Mouse (Mus musculus) macrophage (primary cell): ENCODE data around the gene Sort1. TPM values are rescaled to one million over a fixed set of nuclear protein-coding genes. Genes with fewer than 3 reads are reported as not detected.

Source experiments
- H3K27ac ChIP-seq: fragments of 350-480 bp; formaldehyde crosslinking; 2 replicates; pipeline ENCODE4 v1.9.0; 2021
- H3K36me3 ChIP-seq: fragments of 350-480 bp; formaldehyde crosslinking; 2 replicates; pipeline ENCODE4 v1.9.0; 2021; ENCODE audit errors: inconsistent target
- H3K4me3 ChIP-seq: fragments of 350-480 bp; formaldehyde crosslinking; 2 replicates; pipeline ENCODE4 v1.9.0; 2021; ENCODE audit errors: inconsistent target
- H3K79me2 ChIP-seq: fragments of 350-480 bp; formaldehyde crosslinking; 2 replicates; pipeline ENCODE4 v1.9.0; 2021; ENCODE audit errors: inconsistent target
- WGBS: methylation state at CpG from one replicate; pipeline ENCODE4 v1.1.7; 2026; ENCODE audit warnings: inconsistent platforms; ENCODE audit not compliant: missing documents; 5-methylcytosine and 5-hydroxymethylcytosine counted together
- polyA plus RNA-seq: library from polyadenylated mRNA; stranded (reverse); fragments of 250-400 nt; gene quantifications from 3 replicates; pipeline ENCODE4 v1.2.4, GENCODE M21; 2018; ENCODE audit warnings: inconsistent platforms

Sort1 gene
- polyA plus RNA-seq, 1 experiment from 2014 or later, result 55.7 TPM

GRCm38 (mm10) chr3:108304747-108305146 is 20.9 kb downstream of the Sort1 start:
- no peaks in the 10 kb centered on the region for H3K36me3 ChIP-seq
- H3K79me2 ChIP-seq, result peaks cover 13% of the 10 kb centered on the region; the same call in 1 of the 2 replicates
- H3K4me3 ChIP-seq, result no peak overlapping the region
- WGBS, result 89% methylated on average over 4 of the region's 4 CpGs
- no peak overlapping the region for H3K27ac ChIP-seq

DNA sequence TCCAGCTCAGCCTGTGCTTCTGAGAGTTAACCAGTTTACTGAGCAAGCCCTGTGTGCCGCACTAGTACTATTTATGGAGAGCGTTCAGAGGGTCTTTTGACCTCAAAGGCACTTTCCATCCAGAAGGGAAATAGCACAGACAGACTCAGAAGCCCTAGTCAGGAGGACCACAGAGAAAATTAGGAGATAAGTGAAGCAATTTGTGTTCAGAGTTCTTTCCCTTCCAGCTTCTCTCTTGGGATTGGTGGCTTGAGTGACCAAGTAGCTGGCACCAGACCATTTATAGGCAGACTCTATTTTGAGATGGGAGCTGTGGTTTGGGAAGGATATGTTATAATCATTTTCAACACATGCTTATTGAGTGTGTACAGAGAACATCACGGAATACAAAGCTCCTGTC is 22.5 kb downstream of the Sort1 start:
- no peak overlapping the region for H3K4me3 ChIP-seq
- H3K27ac ChIP-seq, result no peak overlapping the region
- WGBS, result 61% methylated on average over 3 of the region's 3 CpGs
- H3K36me3 ChIP-seq, result no peaks in the 10 kb centered on the region
- H3K79me2 ChIP-seq, result peaks cover 6% of the 10 kb centered on the region; the same call in 1 of the 2 replicates

GRCm38 (mm10) chr3:108307485-108307884 is 23.6 kb downstream of the Sort1 start:
- no peak overlapping the region for H3K4me3 ChIP-seq
- WGBS, result 97% methylated on average over 6 of the region's 6 CpGs
- no peak overlapping the region for H3K27ac ChIP-seq
- no peaks in the 10 kb centered on the region; the same call in 1 of the 2 replicates for H3K79me2 ChIP-seq
- H3K36me3 ChIP-seq, result no peaks in the 10 kb centered on the region

GRCm38 (mm10) chr3:108310921-108311341 is 27.0 kb downstream of the Sort1 start:
- Histone ChIP-seq H3K4me3 (no peak overlapping the region), H3K27ac (no peak overlapping the region), H3K79me2 (no peaks in the 10 kb centered on the region), H3K36me3 (no peaks in the 10 kb centered on the region)

DNA sequence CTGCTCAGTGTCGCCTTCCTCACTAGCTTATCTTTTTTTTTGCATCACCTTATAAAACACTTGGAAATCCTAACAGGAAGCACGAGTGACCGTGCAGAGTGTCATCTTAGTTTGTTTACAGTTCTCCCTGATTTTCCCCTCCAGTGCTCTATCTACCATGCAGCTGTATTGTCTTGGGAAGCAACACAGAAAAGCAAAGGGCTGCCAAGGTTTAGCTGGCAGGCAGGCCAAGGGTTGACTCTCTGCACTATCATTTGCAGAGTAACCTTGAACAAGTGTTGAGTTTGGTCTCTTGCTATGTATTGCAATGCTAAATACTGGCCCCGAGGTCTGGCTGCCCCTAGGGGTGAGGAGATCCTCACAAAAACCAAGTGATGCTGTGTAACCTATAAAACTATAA is 27.8 kb downstream of the Sort1 start:
- Histone ChIP-seq H3K36me3 (no peaks in the 10 kb centered on the region), H3K27ac (no peak overlapping the region), H3K4me3 (no peak overlapping the region), H3K79me2 (no peaks in the 10 kb centered on the region)
- 88% methylated on average over 4 of the region's 4 CpGs for WGBS

GRCm38 (mm10) chr3:108312414-108312813 is 28.5 kb downstream of the Sort1 start:
- H3K79me2 ChIP-seq, result no peaks in the 10 kb centered on the region
- no peak overlapping the region for H3K4me3 ChIP-seq
- H3K36me3 ChIP-seq, result no peaks in the 10 kb centered on the region
- no peak overlapping the region for H3K27ac ChIP-seq

GRCm38 (mm10) chr3:108313138-108313537 is 29.3 kb downstream of the Sort1 start:
- 96% methylated on average over 3 of the region's 4 CpGs for WGBS
- no peaks in the 10 kb centered on the region for H3K79me2 ChIP-seq
- H3K27ac ChIP-seq, result no peak overlapping the region
- H3K4me3 ChIP-seq, result no peak overlapping the region
- no peaks in the 10 kb centered on the region for H3K36me3 ChIP-seq

DNA sequence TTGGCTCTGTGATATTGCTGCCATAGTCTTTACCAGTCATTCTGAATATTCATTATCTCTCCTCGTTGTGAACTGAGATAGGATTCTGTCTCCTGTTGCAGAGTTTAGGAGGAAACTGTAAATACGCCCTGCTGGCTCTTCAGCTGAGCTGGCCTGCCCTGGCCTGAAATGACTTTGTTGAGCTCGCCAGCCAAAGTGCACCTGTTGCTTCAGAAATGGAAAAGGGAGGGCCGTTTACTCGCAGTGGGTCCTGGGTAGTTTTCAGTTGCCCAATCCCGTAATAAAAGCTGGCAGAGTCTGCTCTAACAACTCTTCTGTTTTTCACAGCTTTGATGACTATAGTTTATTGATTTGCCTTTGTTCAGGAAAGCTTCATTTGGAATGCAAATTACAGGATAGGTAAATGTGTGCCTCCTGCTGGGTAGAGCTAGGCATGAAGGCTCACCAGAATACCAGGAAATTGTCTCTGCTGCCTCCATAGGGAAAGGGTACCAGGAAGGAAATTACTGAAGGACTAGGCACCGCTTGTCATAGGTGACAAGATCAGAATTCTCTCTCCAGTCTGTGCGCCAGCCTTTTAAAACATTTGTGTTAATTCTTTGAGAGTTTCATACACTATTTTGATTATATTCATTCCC is 30.3 kb downstream of the Sort1 start:
- H3K27ac ChIP-seq, result no peak overlapping the region
- H3K36me3 ChIP-seq, result no peaks in the 10 kb centered on the region
- H3K4me3 ChIP-seq, result no peak overlapping the region
- no peaks in the 10 kb centered on the region for H3K79me2 ChIP-seq
- 93% methylated on average over 8 of the region's 8 CpGs for WGBS

- no peak overlapping the region for H3K4me3 ChIP-seq
- WGBS, result 94% methylated on average over 2 of the region's 2 CpGs
- no peaks in the 10 kb centered on the region for H3K79me2 ChIP-seq
- no peaks in the 10 kb centered on the region for H3K36me3 ChIP-seq
- H3K27ac ChIP-seq, result no peak overlapping the region
Observed at GRCm38 (mm10) chr3:108318517-108318916, 34.6 kb downstream of the Sort1 start.

GRCm38 (mm10) chr3:108321671-108322070 is 37.8 kb downstream of the Sort1 start:
- H3K4me3 ChIP-seq, result no peak overlapping the region
- 93% methylated on average over 4 of the region's 4 CpGs for WGBS
- no peaks in the 10 kb centered on the region for H3K79me2 ChIP-seq
- H3K27ac ChIP-seq, result no peak overlapping the region
- H3K36me3 ChIP-seq, result no peaks in the 10 kb centered on the region

GRCm38 (mm10) chr3:108322136-108322535 is 38.3 kb downstream of the Sort1 start:
- Histone ChIP-seq H3K79me2 (no peaks in the 10 kb centered on the region), H3K27ac (no peak overlapping the region), H3K36me3 (no peaks in the 10 kb centered on the region), H3K4me3 (no peak overlapping the region)
- whole genome bisulfite sequencing, result 74% methylated on average over 4 of the region's 4 CpGs

DNA sequence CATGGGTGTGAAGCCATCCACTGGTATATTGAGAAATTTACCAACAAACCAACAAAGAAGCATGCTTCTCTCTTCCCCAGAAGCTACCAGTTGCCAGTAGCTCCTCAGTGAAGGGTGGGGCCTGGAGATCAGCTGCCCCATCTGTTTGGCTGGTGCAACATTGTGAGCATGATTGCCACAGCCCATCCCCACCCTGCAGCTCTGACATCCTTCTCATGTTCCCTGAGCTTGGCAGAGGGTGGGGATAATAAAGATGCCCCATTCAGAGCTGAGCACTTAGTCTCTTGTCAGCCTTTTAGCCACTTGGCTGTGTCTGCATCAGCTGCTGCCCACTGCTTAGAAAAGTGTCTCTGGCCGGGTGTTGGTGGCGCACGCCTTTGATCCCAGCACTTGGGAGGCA is 39.1 kb downstream of the Sort1 start:
- 90% methylated on average over 2 of the region's 3 CpGs for WGBS
- Histone ChIP-seq H3K4me3 (no peak overlapping the region), H3K27ac (no peak overlapping the region), H3K79me2 (no peaks in the 10 kb centered on the region), H3K36me3 (no peaks in the 10 kb centered on the region)

GRCm38 (mm10) chr3:108324837-108325236 is 41.0 kb downstream of the Sort1 start:
- WGBS, result 100% methylated on average over 4 of the region's 4 CpGs

GRCm38 (mm10) chr3:108325521-108325920 is 41.6 kb downstream of the Sort1 start:
- Histone ChIP-seq H3K36me3 (no peaks in the 10 kb centered on the region), H3K79me2 (no peaks in the 10 kb centered on the region), H3K4me3 (no peak overlapping the region), H3K27ac (no peak overlapping the region)
- 96% methylated on average over 9 of the region's 9 CpGs for WGBS

More at GRCm38 (mm10) chr3:108324837-108325236, 41.0 kb downstream of the Sort1 start:
- no peak overlapping the region for H3K27ac ChIP-seq
- no peak overlapping the region for H3K4me3 ChIP-seq
- H3K79me2 ChIP-seq, result no peaks in the 10 kb centered on the region
- no peaks in the 10 kb centered on the region for H3K36me3 ChIP-seq

- Histone ChIP-seq H3K36me3 (no peaks in the 10 kb centered on the region), H3K4me3 (no peak overlapping the region), H3K27ac (no peak overlapping the region), H3K79me2 (no peaks in the 10 kb centered on the region)
- WGBS, result 93% methylated on average over 8 of the region's 8 CpGs
Observed at GRCm38 (mm10) chr3:108327275-108327674, 43.4 kb downstream of the Sort1 start.

- Histone ChIP-seq H3K4me3 (no peak overlapping the region), H3K79me2 (no peaks in the 10 kb centered on the region), H3K27ac (no peak overlapping the region), H3K36me3 (no peaks in the 10 kb centered on the region)
- 96% methylated on average over 3 of the region's 3 CpGs for WGBS
Observed at GRCm38 (mm10) chr3:108327916-108328315, 44.0 kb downstream of the Sort1 start.
